Mouse (Mus musculus) left cerebral cortex, postnatal 25 days (tissue): Measurements from ENCODE around the gene Pnma5. TPM values are rescaled to one million over a fixed set of nuclear protein-coding genes. Genes with fewer than 3 reads are reported as not detected.
A peak's percentile ranks its signal among the peaks of the same experiment; 100 is the strongest.
"Not testable (repeated sequence)": the region's sequence is repeated elsewhere in the genome, so short reads cannot be mapped to it uniquely, and the experiment has no call there.

Experiments
- DNase-seq, 2 experiments: peaks; one replicate each; pipeline ENCODE4 v3.0.0; 2022; ENCODE audit warnings: low spot score in 2 of 2, mixed read lengths in 1 of 2
- intact Hi-C: fragments of 180-260 bp; cut with DNase I; formaldehyde crosslinking; loops from one replicate; pipeline ENCODE4 v1.15.1; 2025
- total RNA-seq, 2 experiments: library from RNA; stranded (reverse); gene quantifications; 2 replicates each; pipeline ENCODE4 v1.2.3; 2021

Pnma5 gene
- under 1 TPM; 0.21 to 0.48 TPM for total RNA-seq

DNA sequence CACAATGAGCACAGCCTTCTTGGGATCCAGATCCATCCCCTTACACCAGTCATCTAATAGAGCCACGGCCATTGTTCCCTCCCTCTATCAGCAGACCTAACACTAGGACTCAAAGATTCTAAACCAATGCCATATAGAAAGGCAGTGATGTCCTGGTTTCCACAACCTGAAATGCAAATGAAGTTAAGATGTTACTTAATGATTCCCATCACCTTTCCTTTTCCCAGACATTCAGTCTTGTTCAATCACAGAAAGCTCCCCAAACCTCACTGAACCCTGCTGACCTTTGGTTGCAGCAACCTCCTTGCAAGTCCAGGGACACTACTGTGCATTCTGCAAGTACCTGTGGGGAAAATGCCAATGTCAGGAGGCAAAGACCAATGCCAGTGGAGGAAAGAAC lies at the start of gene Pnma5:
Gene Pnma5 (minus strand): TSS at position 101 of the 400 bp plus-strand sequence.
- no peak for DNase-seq
- intact Hi-C loops: no loop called here

DNA sequence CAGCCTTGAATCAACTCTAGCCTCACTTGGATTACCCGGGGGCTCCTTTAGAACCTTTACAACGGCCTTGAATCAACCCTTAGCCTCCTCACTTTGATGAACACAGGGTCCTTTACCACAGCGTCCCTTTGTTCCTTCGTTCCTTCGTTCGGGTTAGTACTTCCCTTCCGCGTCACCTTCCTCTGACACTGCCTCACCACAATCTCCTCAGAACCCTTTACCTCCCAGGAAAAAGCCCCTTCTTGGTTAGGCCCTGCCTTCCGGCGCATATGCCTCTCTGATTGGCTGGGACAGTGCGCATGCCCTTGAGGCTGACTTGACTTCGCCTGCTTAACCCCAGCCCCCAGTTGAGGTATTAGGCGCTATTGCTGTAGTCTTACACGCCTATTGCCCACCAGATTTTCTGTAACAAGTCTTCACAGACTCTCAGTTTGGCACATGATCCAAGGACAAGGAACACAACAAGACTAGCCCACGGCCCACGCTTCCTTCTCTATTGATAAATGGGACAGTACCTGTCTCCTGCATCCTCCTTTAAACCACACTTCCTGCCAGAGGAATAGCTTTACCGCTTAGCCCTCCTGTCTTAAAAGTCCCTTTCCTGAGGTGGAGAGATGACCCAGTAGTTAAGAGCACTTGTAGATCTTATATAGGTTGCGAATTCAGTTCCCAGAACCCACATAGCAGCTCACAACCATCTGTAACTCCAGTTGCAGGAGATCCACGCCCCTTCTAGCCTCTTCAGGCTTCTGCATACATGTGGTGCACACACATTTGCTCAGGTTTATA lies 45.6 kb upstream of the Pnma5 start, which contains the start of gene Xlr4a:
Gene Xlr4a (minus strand): TSS at position 212 of the 789 bp plus-strand sequence.
- intact Hi-C loops, DNase-seq: not testable (repeated sequence)

DNA sequence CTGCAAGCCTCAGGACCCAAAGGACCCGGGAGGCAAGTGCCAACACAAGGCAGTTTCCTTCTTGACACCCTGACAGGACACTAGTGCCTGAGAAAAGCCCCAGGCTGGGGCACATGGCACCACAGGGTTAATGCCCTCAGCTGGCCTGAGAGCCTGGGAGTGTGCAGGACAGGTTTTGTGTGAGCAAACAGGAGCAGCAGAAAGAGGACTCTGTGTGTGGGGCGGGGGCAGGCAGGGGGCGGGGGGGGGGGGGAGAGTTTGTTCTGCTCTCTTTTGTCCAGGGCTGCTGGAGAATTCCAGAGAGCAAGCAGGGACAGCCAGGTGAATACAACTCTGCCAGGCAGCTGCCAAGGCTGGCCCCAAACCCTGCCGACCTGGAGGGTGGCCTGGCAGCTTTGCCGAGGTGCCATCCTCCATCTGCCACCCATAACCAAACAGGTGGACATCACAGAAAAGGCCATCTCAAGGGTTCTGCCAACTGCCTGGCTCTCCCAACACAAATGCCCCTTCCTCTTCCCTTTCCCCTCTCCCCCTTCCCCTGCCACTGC lies 29.9 kb upstream of the Pnma5 start:
- intact Hi-C loops: loop anchor here (10.0 kb wide), 1 partner anchor 158 kb away; the partner anchor contains the start of gene F8a
- not testable (repeated sequence) for DNase-seq

DNA sequence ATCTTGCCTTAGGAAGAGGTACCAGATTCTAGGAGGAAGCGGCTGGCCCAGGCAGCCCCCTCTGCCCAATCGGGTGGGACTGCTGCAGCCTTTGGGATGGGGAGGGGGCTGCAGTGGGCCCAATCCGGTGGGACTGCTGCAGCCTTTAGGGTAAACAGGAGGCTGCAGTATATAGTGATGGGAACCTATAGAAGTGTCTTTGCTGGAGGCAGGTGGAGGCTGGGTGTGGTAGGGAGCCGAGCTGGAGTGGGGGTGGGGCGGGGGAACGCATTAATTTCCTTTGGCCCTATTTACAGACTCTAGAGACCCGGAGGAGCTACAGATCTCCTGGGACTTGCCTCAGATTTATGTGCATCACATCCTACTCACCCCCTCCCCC lies 27.5 kb upstream of the Pnma5 start, which contains the start of gene Pnma3:
Gene Pnma3 (plus strand): TSS at position 373 of the 379 bp plus-strand sequence.
- intact Hi-C loops: loop anchor here (5.0 to 10.0 kb wide), 2 partner anchors 160 to 423 kb away; partner anchors contain the start of gene F8a
- no peak for DNase-seq

DNA sequence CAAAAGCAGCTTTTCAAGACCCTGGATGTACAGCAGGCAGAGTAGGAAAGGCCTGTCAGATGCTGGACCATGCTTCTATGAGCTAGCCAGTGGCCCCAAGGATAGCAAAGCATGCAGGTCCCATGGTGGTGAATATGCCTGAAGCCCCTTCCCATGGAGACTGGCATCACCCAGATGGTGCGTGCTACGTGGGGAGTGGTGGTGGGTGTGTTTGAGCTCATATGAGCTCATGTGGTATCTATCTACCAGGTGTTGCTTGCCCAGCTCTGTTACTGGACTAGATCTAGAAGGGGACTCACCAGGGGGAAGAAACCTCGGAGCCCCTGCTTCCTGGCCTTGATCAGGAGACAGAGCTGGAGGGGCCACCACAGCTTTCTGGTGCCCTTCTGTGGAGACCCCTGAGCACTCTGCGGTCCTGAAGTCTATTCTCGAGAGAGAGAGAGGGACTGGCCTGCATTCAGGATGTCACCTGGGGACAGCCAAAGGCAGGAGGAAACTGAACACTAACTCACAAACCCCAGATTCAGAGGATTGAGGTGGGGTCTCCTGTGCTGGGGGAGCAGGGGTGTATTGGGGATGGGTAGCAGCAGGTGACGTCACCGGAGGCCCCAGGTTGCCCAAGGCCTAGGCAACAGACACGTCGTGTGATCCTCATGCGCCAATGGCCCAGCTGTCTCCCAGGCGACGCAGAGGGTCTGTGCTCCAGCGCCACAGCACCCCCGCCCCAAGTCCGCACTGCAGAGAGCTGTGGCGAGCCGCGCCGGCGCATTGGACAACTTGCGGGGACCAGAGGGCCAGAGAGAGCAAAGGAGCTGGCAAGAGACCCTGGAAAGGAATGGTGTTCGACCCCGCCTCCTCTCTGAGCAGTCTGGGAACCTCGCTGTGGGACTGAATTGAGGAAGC lies 26.9 kb upstream of the Pnma5 start:
- intact Hi-C loops: loop anchor here (5.0 to 10.0 kb wide), 2 partner anchors 161 to 424 kb away; partner anchors contain the start of gene F8a
- DNase-seq: peak; percentile 12 to 24

DNA sequence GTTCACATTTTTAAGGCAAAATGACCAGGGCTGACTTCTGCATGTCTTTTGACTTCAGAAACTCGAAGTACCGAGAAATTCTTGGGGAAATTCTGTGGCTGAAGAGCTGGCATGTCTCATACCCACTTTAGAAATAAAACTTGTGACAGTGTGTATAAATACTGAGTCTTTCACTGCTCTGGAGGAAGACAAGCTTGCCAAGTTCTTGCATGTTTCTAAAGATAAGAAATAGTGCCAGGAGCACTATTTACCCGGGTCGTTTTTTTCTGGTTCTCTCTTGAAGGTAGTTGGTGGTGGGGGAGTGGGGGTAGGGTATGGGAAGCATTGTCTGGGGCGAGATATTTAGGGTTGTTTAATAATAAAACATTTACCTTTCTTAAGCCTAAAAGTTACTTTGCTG lies 25.4 kb upstream of the Pnma5 start:
- intact Hi-C loops: loop anchor here (5.0 to 10.0 kb wide), 2 partner anchors 162 to 425 kb away; partner anchors contain the start of gene F8a
- no peak for DNase-seq

DNA sequence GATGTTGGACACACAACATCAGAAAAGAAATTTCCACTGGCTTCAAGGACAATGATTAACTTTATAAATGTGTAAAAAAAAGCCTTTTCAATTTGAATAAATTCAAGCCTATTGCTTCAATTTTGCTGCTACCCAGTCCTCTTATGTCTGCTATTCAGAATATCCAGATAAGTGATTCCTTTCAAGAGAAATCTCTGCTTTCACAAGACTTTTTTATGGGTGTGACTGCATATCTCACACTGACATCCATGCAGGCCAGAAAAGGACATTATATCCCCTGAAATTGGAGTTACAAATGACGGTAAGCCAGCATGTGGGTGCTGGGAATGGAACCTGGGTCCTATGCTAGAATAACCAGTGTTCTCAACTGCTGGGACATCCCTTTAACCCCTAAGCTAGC lies 24.6 kb upstream of the Pnma5 start:
- intact Hi-C loops: loop anchor here (5.0 to 10.0 kb wide), 2 partner anchors 163 to 426 kb away; partner anchors contain the start of gene F8a
- DNase-seq: no peak

DNA sequence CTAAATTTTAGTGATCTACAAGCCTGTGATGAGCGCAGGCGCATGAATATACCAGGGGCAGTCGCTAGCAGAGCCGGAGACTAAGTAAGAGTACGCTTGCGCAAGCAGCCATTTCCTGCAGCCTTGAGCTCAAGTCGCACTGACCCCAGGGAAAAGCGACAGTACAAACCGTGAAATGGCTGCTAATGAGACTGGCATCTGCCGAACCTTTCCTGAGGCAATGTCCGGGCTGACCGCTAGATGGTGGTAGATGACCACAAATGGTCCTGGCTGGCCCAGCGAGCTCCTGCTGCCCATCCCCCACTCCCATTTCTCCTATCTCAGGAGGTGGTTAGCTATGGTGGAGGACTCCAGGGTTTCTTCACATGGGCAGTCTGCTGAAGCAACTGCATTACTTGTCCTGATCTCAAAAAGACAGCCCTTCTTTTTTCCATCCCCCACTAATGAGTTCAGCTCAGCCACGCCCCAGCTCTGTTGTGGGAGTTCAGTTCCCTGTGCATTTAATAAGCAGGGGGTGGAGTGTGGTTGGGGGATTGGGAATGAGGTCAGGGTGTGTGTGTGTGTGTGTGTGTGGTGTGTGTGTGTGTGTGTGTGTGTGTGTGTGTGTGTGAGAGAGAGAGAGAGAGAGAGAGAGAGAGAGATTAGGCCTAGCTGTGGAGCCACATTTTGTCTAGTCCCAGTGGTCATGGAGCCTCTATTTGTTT lies 17.1 kb upstream of the Pnma5 start:
- DNase-seq: peak; percentile 92 to 95
- intact Hi-C loops: loop anchor here (5.0 to 10.0 kb wide), 4 partner anchors 381 to 1361 kb away; partner anchors contain the start of gene Trex2

DNA sequence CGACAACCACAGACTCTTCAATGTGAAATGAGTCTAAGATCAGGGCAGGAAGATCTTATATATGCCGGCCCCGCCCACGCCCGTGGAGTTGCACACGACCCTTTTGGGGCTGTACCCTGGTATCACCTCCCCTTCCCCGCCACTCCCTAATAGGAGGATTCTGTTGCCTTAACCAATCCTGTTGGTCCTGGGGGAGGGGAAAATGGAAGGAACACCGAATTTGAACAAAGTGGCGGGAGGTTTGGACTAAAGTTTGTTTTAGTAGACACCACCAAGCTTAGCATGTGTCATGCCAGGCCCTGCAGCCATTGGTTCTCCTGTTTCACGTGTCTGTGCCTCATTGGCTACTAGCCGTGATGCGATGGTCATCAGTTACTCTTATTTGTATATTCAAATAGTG lies 2.8 kb upstream of the Pnma5 start:
- DNase-seq: no peak
- intact Hi-C loops: no loop called here

DNA sequence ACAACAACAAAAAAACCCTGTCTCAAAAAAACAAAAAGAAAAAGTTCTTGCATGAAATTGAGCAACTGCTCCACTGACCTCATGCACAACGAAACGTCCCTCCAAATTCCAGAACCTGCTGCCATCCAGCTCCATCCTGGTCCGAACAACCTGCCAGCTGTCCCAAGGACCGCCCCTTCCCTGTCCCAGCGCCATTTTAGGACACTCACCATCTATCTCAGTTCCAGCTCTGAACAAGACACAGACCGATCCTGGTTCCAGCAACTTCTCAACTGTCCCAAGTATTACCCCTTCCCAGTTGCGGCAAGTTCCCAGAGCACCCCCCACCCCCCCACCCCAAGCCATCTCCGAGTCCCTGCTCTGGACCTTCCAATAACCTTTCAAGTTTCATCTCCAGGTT lies 1.9 kb upstream of the Pnma5 start:
- intact Hi-C loops: no loop called here
- no peak for DNase-seq

DNA sequence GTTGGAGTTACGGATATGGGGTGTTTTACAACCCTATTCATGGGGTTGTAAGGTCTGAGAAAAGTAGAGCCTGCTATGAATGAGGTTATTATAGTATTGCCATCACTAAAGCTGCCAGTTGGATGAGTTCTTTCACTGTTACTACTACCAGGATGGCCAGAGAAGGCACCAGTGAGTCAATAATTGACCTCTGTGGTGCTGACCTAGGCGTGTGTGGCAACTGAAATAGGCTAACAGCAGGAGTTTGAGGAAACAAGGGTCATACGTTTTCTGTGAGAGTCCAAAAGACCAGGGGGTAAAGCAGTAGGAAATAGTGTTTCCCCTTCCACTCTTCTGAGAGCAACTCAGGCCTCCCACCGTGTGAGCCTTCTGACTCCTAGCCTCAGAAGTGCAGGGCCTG lies 24.1 kb downstream of the Pnma5 start:
- intact Hi-C loops: no loop called here
- DNase-seq: no peak

DNA sequence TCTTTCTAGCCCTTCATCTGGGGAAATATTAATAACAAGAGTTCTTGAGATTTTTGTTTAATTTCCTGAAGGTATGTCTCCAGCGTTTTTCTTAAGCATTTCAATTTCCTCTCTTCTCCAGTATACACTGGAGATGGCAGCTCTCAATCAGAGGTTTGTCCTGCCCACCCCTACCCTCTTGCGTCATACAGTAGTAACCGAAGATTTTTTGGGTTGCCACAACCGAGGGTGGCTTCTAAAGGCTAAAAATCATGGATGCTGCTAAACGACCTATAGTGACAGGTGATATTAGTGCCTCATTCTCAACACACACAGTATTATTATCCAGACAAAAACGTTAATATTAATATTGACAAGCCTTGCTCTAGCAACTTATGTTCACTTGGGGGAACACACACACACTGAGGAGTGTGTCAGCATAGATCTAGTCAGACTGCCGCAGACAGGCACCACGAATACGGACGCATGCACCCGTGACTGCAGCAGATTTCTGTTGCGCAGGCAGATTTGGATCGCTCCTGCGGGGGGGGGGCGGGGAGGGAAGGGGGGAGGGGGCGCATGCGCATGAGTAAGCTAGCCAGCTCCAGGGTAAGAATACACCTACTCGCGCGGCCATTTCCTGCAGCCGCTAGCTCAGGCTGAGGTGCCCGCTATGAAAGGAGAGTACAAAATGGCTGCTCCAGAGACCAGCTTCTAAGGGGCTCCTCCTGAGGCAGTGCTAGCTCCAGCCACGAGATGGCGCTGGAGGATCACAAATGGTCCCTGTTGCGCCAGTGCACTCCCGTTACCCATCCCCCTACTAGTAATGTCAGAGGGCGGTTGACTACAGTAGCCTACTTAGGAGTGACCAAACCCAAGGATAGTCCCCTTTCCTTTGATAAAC lies 29.1 kb downstream of the Pnma5 start:
- intact Hi-C loops: loop anchor here (1.0 kb wide), 1 partner anchor 1405 kb away; no protein-coding TSS in a partner anchor
- peak; percentile 88 to 95 for DNase-seq

DNA sequence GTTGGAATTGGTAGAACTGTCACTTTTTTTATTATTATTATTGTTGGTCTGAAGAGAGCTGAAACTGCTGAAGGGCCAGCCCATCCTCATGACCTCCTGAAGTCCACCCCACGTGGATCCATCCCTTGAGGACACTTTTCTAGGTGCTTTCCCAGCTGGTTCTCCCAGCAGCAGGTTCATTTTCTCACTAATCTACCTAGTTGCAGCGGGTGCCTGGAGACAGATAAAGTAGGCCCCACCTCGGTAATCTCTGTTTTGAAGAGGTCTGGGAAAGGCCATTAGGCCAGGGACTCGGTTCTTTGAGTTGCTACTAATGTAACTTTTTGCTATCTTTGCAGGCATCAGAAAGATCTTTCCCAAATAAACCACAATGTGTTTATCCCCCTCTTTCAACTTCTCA lies 31.2 kb downstream of the Pnma5 start:
- intact Hi-C loops: no loop called here
- no peak for DNase-seq

DNA sequence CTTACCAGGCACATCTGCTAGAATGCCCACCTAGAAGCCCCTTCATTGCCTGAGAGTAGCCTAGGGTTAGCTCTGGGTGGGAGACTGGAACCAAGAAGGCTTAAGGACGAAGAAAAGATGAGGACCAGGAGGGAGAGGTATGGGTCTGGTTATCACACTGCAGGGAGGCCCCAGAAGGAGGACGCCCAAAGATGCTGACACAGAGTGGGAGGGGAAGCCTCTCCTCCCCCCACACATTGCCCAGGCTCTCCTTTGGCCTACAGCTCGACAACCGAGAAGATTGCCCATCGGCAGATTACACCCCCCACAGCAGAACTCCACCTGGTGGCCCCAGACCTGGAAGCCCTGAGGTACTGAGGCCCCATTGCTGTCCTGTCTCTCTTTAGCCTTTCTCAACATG lies 33.8 kb downstream of the Pnma5 start:
- no peak for DNase-seq
- intact Hi-C loops: no loop called here

DNA sequence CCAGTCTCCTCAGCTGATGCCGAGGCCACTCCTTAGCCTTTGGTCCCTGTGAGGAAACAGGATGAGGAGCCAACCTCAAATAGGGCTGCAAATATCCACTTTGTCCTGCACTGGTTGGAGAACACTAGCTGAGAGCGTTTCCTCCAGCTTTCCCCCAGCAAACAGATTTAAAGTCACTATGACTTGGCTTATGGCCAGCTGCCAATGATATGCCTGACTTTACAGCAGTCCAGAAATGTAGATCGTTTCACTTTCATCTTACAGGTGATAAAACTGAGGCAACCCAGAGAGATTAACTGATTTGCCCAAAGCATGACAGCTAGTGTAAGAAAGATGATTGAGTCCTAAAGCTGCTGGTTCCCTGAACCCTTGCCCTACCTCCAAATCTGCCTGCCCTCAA lies 41.4 kb downstream of the Pnma5 start:
- intact Hi-C loops: no loop called here
- DNase-seq: no peak

DNA sequence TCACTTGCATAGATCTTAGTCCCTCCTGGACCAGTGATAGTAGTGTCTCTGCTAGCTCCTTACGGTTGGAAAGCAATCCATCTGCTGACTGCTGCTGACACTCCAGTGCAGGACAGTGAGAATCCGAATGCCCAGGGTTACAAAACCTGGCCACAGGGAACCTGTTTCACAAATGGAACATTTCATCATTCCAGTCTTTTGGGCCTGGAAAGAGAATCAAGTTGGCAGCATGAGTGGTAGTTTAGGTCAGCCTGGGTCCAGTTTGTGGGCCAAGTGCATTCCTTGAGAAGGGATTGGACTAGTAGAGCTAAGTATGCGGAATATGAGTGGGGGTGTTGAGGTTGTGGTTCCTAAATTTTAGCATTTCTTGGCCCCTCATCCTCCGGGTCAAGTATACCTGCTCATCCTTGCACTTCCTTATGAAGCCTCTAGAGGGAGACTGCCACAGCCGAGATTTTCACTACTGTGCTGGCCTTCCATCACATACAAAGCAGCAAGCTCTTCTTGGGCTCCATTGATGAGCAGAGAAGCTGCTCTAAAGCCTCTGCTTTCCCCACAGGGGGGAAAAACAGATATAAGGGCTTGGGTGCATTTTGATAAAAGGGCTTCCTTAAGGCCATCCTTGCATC lies 44.5 kb downstream of the Pnma5 start:
- no peak for DNase-seq
- intact Hi-C loops: no loop called here

DNA sequence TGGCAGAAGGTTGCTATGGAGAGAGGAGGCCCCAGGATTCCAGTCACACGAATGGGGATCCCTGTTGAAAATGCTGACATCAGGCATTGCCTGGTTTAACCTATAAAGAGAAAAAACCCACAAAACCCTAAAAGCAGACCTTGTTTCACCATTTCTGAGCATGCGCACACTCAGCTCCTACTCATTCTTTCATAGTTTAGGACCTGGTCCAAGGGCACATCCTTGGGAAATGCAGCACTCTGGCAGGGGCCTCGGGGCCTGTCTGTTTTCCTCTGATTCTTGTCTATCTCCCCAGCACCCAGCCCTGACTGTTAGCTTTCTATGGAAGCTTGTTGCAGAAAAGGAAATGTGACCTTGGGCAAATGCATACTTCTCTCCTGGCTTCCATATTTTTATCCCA lies 46.3 kb downstream of the Pnma5 start:
- intact Hi-C loops: no loop called here
- DNase-seq: peak in 1 of 2 experiments; percentile 14

DNA sequence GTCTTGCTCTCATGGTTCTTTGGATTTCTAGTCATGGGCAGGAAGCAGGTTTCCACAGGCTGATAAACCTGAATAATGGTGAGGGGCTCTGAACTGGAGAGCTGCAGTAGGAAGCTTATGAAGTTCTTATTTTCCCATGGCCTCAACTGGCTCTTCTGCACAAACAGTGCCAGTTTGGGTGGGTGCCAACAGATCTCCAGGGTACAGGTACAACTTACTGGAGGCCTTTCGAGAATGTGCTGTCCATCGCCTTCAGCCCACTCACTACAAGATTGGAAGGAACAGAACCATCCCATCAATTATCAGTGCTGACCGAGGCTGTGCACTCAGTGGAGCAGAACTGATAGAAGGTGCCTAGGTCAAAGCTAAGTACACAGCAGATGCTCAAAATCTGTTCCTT lies 48.5 kb downstream of the Pnma5 start:
- no peak for DNase-seq
- intact Hi-C loops: no loop called here
